Mouse (Mus musculus) neural tube, embryonic 15.5 days (tissue): ENCODE measurements at regions not wholly inside any gene's neighbourhood (a gene's known extent, or its start where the extent isn't known, plus 50 kb on each side); places are given as distances from the start of the nearest gene placed in this dataset.
"Not testable (repeated sequence)": the region's sequence is repeated elsewhere in the genome, so short reads cannot be mapped to it uniquely, and the experiment has no call there.

Experiments
- ATAC-seq: fragments of 200-750 bp; cut with Nextera tagmentation; 2 replicates; pipeline ENCODE4 v1.8.0; 2017; ENCODE audit warnings: mild to moderate bottlenecking, moderate TSS enrichment, moderate library complexity; ENCODE audit not compliant: low FRiP score
- H3K27ac ChIP-seq: fragments of 300-500 bp; sonication (generic); replicated peaks from 2 replicates; pipeline ENCODE4 v1.5.1; 2015; ENCODE audit warnings: mild to moderate bottlenecking, inconsistent platforms
- H3K27me3 ChIP-seq: fragments of 300-500 bp; sonication (generic); replicated peaks from 2 replicates; pipeline ENCODE4 v1.6.1; 2015; ENCODE audit warnings: inconsistent platforms
- H3K36me3 ChIP-seq: fragments of 300-500 bp; sonication (generic); 2 replicates; pipeline ENCODE4 v1.6.1; 2015; ENCODE audit warnings: inconsistent platforms
- H3K4me1 ChIP-seq: fragments of 300-500 bp; sonication (generic); 2 replicates; pipeline ENCODE4 v1.6.1; 2015; ENCODE audit warnings: inconsistent platforms
- H3K4me2 ChIP-seq: fragments of 300-500 bp; sonication (generic); 2 replicates; pipeline ENCODE4 v1.6.1; 2015; ENCODE audit warnings: inconsistent platforms, mild to moderate bottlenecking, moderate library complexity
- H3K4me3 ChIP-seq: fragments of 300-500 bp; sonication (generic); replicated peaks from 2 replicates; pipeline ENCODE4 v1.5.1; 2015; ENCODE audit warnings: mild to moderate bottlenecking, inconsistent platforms
- H3K9ac ChIP-seq: fragments of 300-500 bp; sonication (generic); replicated peaks from 2 replicates; pipeline ENCODE4 v1.6.1; 2015; ENCODE audit warnings: mild to moderate bottlenecking, inconsistent platforms
- H3K9me3 ChIP-seq: fragments of 300-500 bp; sonication (generic); replicated peaks from 2 replicates; pipeline ENCODE4 v1.6.1; 2016; ENCODE audit warnings: inconsistent platforms
- WGBS: fragments of 180-500 bp; shearing (Covaris S2); methylation state at CpG from one replicate; pipeline ENCODE4 v1.1.7; 2015; ENCODE audit warnings: mixed read lengths; 5-methylcytosine and 5-hydroxymethylcytosine counted together

- Histone ChIP-seq H3K27me3 (no peaks in the 10 kb centered on the region), H3K9me3 (no peaks in the 10 kb centered on the region), H3K4me3 (no peak overlapping the region), H3K27ac (no peak overlapping the region), H3K4me1 (no peaks in the 10 kb centered on the region), H3K36me3 (no peaks in the 10 kb centered on the region), H3K4me2 (no peak overlapping the region), H3K9ac (no peak overlapping the region)
- 79% methylated on average over 3 of the region's 3 CpGs for WGBS
- ATAC-seq = no peak
These were observed 196.9 kb upstream of the Irak1bp1 start for GRCm38 (mm10) chr9:82632411-82632810.

- 91% methylated on average over 2 of the region's 2 CpGs for WGBS
- no peak for ATAC-seq
- H3K9ac ChIP-seq = no peak overlapping the region
These were observed 189.1 kb upstream of the Irak1bp1 start for GRCm38 (mm10) chr9:82640277-82640676.

GRCm38 (mm10) chr9:82643900-82644299, 185.4 kb upstream of the Irak1bp1 start:
- H3K4me1 ChIP-seq = no peaks in the 10 kb centered on the region
- H3K36me3 ChIP-seq = no peaks in the 10 kb centered on the region
- H3K4me3 ChIP-seq = no peak overlapping the region
- H3K27me3 ChIP-seq = no peaks in the 10 kb centered on the region
- WGBS = 11% methylated on average over 1 of the region's 1 CpGs
- ATAC-seq = no peak
- H3K9me3 ChIP-seq = no peaks in the 10 kb centered on the region
- no peak overlapping the region for H3K27ac ChIP-seq
- H3K4me2 ChIP-seq = no peak overlapping the region
- no peak overlapping the region for H3K9ac ChIP-seq

More at GRCm38 (mm10) chr9:82640277-82640676, 189.1 kb upstream of the Irak1bp1 start:
- Histone ChIP-seq H3K9me3 (no peaks in the 10 kb centered on the region), H3K36me3 (no peaks in the 10 kb centered on the region), H3K4me3 (no peak overlapping the region), H3K27ac (no peak overlapping the region), H3K27me3 (no peaks in the 10 kb centered on the region), H3K4me1 (no peaks in the 10 kb centered on the region), H3K4me2 (no peak overlapping the region)

- H3K4me2 ChIP-seq, H3K9ac ChIP-seq, H3K4me3 ChIP-seq, H3K27ac ChIP-seq, H3K4me1 ChIP-seq, ATAC-seq, H3K27me3 ChIP-seq, H3K9me3 ChIP-seq, H3K36me3 ChIP-seq: not testable (repeated sequence)
- WGBS = 45% methylated on average over 1 of the region's 1 CpGs
These were observed 173.8 kb upstream of the Irak1bp1 start for GRCm38 (mm10) chr9:82655511-82655910.

- Histone ChIP-seq H3K4me1 (no peaks in the 10 kb centered on the region), H3K36me3 (no peaks in the 10 kb centered on the region), H3K27me3 (no peaks in the 10 kb centered on the region), H3K9ac (no peak overlapping the region), H3K4me3 (no peak overlapping the region), H3K4me2 (no peak overlapping the region), H3K27ac (no peak overlapping the region), H3K9me3 (no peaks in the 10 kb centered on the region)
- no peak for ATAC-seq
- WGBS = 74% methylated on average over 1 of the region's 1 CpGs
These were observed 147.1 kb upstream of the Irak1bp1 start for GRCm38 (mm10) chr9:82682196-82682595.

- peak; percentile 50; the same call in 1 of the 2 replicates for ATAC-seq
- H3K9me3 ChIP-seq = no peaks in the 10 kb centered on the region
- H3K9ac ChIP-seq = no peak overlapping the region
- no peaks in the 10 kb centered on the region for H3K4me1 ChIP-seq
- H3K27ac ChIP-seq = no peak overlapping the region
- WGBS = 45% methylated on average over 2 of the region's 2 CpGs
- no peak overlapping the region for H3K4me2 ChIP-seq
- no peaks in the 10 kb centered on the region for H3K36me3 ChIP-seq
- no peak overlapping the region for H3K4me3 ChIP-seq
- H3K27me3 ChIP-seq = no peaks in the 10 kb centered on the region
These were observed 119.8 kb upstream of the Irak1bp1 start for GRCm38 (mm10) chr9:82709411-82709983.

- H3K4me1 ChIP-seq = no peaks in the 10 kb centered on the region
- no peak overlapping the region for H3K9ac ChIP-seq
- no peaks in the 10 kb centered on the region for H3K27me3 ChIP-seq
- H3K36me3 ChIP-seq = no peaks in the 10 kb centered on the region
- H3K27ac ChIP-seq = no peak overlapping the region
- H3K9me3 ChIP-seq = no peaks in the 10 kb centered on the region
- WGBS = 56% methylated on average over 12 of the region's 12 CpGs
- no peak overlapping the region for H3K4me3 ChIP-seq
- no peak overlapping the region for H3K4me2 ChIP-seq
- no peak for ATAC-seq
These were observed 119.2 kb upstream of the Irak1bp1 start for GRCm38 (mm10) chr9:82709991-82710593.

GRCm38 (mm10) chr9:82710945-82711516, 118.3 kb upstream of the Irak1bp1 start:
- WGBS = 76% methylated on average over 6 of the region's 6 CpGs
- Histone ChIP-seq H3K27ac (no peak overlapping the region), H3K4me2 (no peak overlapping the region), H3K4me1 (no peaks in the 10 kb centered on the region), H3K36me3 (no peaks in the 10 kb centered on the region), H3K27me3 (no peaks in the 10 kb centered on the region), H3K9ac (no peak overlapping the region), H3K9me3 (no peaks in the 10 kb centered on the region), H3K4me3 (no peak overlapping the region)
- ATAC-seq = no peak

GRCm38 (mm10) chr9:82712769-82713733, 116.3 kb upstream of the Irak1bp1 start:
- WGBS = 87% methylated on average over 3 of the region's 3 CpGs
- Histone ChIP-seq H3K9ac (no peak overlapping the region), H3K27me3 (no peaks in the 10 kb centered on the region), H3K4me2 (no peak overlapping the region), H3K27ac (no peak overlapping the region), H3K9me3 (no peaks in the 10 kb centered on the region), H3K4me1 (no peaks in the 10 kb centered on the region), H3K4me3 (no peak overlapping the region), H3K36me3 (no peaks in the 10 kb centered on the region)
- ATAC-seq = no peak

GRCm38 (mm10) chr9:82728652-82729051, 100.7 kb upstream of the Irak1bp1 start:
- Histone ChIP-seq H3K27ac (no peak overlapping the region), H3K27me3 (no peaks in the 10 kb centered on the region), H3K4me3 (no peak overlapping the region), H3K9ac (no peak overlapping the region), H3K4me1 (no peaks in the 10 kb centered on the region), H3K4me2 (no peak overlapping the region), H3K36me3 (no peaks in the 10 kb centered on the region), H3K9me3 (no peaks in the 10 kb centered on the region)
- 74% methylated on average over 3 of the region's 3 CpGs for WGBS
- ATAC-seq = no peak

- Histone ChIP-seq H3K27ac (no peak overlapping the region), H3K9ac (no peak overlapping the region), H3K4me3 (no peak overlapping the region), H3K36me3 (no peaks in the 10 kb centered on the region), H3K9me3 (no peaks in the 10 kb centered on the region), H3K4me2 (no peak overlapping the region), H3K27me3 (no peaks in the 10 kb centered on the region), H3K4me1 (no peaks in the 10 kb centered on the region)
- WGBS = 58% methylated on average over 4 of the region's 4 CpGs
- no peak for ATAC-seq
These were observed 99.7 kb upstream of the Irak1bp1 start for GRCm38 (mm10) chr9:82729646-82730045.
